Mouse (Mus musculus) liver, embryonic 11.5 days (tissue): ENCODE results near the gene Scn7a. TPM values are rescaled to one million over a fixed set of nuclear protein-coding genes. Genes with fewer than 3 reads are reported as not detected.

Source experiments
- ATAC-seq: fragments of 200-750 bp; cut with Nextera tagmentation; replicated peaks from 2 replicates; pipeline ENCODE4 v1.8.0; 2017; ENCODE audit warnings: moderate number of reproducible peaks, mild to moderate bottlenecking, moderate TSS enrichment, moderate library complexity; ENCODE audit not compliant: low FRiP score
- DNase-seq: peaks from one replicate; pipeline ENCODE4 v3.0.0-alpha.2; 2017; ENCODE audit warnings: low spot score
- H3K27ac ChIP-seq: fragments of 300-500 bp; sonication (generic); 2 replicates; pipeline ENCODE4 v1.5.1; 2014; ENCODE audit warnings: mild to moderate bottlenecking, low read depth, low read length, control low read depth
- H3K27me3 ChIP-seq: fragments of 300-500 bp; sonication (generic); replicated peaks from 2 replicates; pipeline ENCODE4 v1.6.1; 2014; ENCODE audit warnings: low read length, mixed read lengths; ENCODE audit not compliant: control insufficient read depth, insufficient read depth
- H3K36me3 ChIP-seq: fragments of 300-500 bp; sonication (generic); 2 replicates; pipeline ENCODE4 v1.6.1; 2014; ENCODE audit warnings: mild to moderate bottlenecking, low read length, moderate library complexity, mixed read lengths; ENCODE audit not compliant: control insufficient read depth, insufficient read depth
- H3K4me1 ChIP-seq: fragments of 300-500 bp; sonication (generic); replicated peaks from 2 replicates; pipeline ENCODE4 v1.6.1; 2014; ENCODE audit warnings: low read length, mixed read lengths; ENCODE audit not compliant: control insufficient read depth, insufficient read depth
- H3K4me2 ChIP-seq: fragments of 300-500 bp; sonication (generic); 2 replicates; pipeline ENCODE4 v1.6.1; 2014; ENCODE audit warnings: mild to moderate bottlenecking, control low read depth, moderate library complexity
- H3K4me3 ChIP-seq: fragments of 300-500 bp; sonication (generic); 2 replicates; pipeline ENCODE4 v1.5.1; 2014; ENCODE audit warnings: low read depth, low read length, control low read depth
- H3K9ac ChIP-seq: fragments of 300-500 bp; sonication (generic); 2 replicates; pipeline ENCODE4 v1.6.1; 2014; ENCODE audit warnings: low read depth, low read length, control low read depth
- H3K9me3 ChIP-seq: fragments of 300-500 bp; sonication (generic); 2 replicates; pipeline ENCODE4 v1.6.1; 2016; ENCODE audit warnings: low read length, inconsistent platforms, mixed read lengths; ENCODE audit not compliant: control insufficient read depth
- WGBS: fragments of 180-500 bp; shearing (Covaris S2); extraction: QIAGEN DNeasy Blood & Tissue Kit; methylation state at CpG from one replicate; pipeline ENCODE4 v1.1.7; 2014; 5-methylcytosine and 5-hydroxymethylcytosine counted together
- polyA plus RNA-seq: library from polyadenylated mRNA; unstranded; fragments of >200 nt; fragmentation: Nextera tagmentation; extraction: Ambion mirVana; gene quantifications from 2 replicates; pipeline ENCODE4 v1.2.1, GENCODE M21; 2014

The Scn7a gene
- polyA plus RNA-seq, 1 experiment from 2014 or later = 0.04 TPM

- ATAC-seq (no peak), DNase-seq (no peak)
- no peak overlapping the region for H3K4me3 ChIP-seq
- H3K36me3 ChIP-seq = no peaks in the 10 kb centered on the region
- no peak overlapping the region for H3K9ac ChIP-seq
- H3K27me3 ChIP-seq = no peaks in the 10 kb centered on the region
- H3K4me1 ChIP-seq = no peaks in the 10 kb centered on the region
- WGBS = 28% methylated on average over 5 of the region's 5 CpGs
- no peak overlapping the region for H3K4me2 ChIP-seq
- no peak overlapping the region for H3K27ac ChIP-seq
- H3K9me3 ChIP-seq = no peaks in the 10 kb centered on the region
Measured at GRCm38 (mm10) chr2:66644384-66644783, 140.3 kb downstream of the Scn7a start.

GRCm38 (mm10) chr2:66634580-66635359, 149.9 kb downstream of the Scn7a start, which contains the start of gene Scn9a:
Gene Scn9a (minus strand): TSS chr2:66634962.
- peak; percentile 56; the same call in 1 of the 2 replicates for ATAC-seq
- no peak within 1 kb of the TSS for H3K9ac ChIP-seq
- H3K9me3 ChIP-seq = no peaks in the 10 kb centered on the region
- peaks cover 7% of the 10 kb centered on the region for H3K27me3 ChIP-seq
- H3K4me3 ChIP-seq = peak within 1 kb of the TSS; percentile 35; the same call in 1 of the 2 replicates
- no peak within 1 kb of the TSS for H3K27ac ChIP-seq
- 4% methylated on average over 29 of the region's 29 CpGs for WGBS
- DNase-seq = peak; percentile 33
- H3K4me1 ChIP-seq = no peaks in the 10 kb centered on the region
- peak within 1 kb of the TSS; percentile 55 for H3K4me2 ChIP-seq
- H3K36me3 ChIP-seq = no peaks in the 10 kb centered on the region

- Histone ChIP-seq H3K4me2 (no peak overlapping the region), H3K27ac (no peak overlapping the region), H3K4me1 (no peaks in the 10 kb centered on the region), H3K9ac (no peak overlapping the region), H3K9me3 (no peaks in the 10 kb centered on the region), H3K27me3 (peaks cover 7% of the 10 kb centered on the region), H3K36me3 (no peaks in the 10 kb centered on the region), H3K4me3 (no peak overlapping the region)
- ATAC-seq (no peak), DNase-seq (no peak)
- 30% methylated on average over 5 of the region's 5 CpGs for WGBS
Measured at GRCm38 (mm10) chr2:66632728-66633127, 152.0 kb downstream of the Scn7a start.

Other genes starting within 250 kb of the Scn7a start
- gene Scn9a, start 150.0 kb downstream of the Scn7a start, polyA plus RNA-seq = 0.10 TPM in 1 of 2 replicates, not detected in the other